Mouse (Mus musculus): ENCODE data around the gene Smg6. TPM values are rescaled to one million over a fixed set of nuclear protein-coding genes. Genes with fewer than 3 reads are reported as not detected.

Smg6 gene
- total RNA-seq, 2 experiments from 2014 or later: 16.0 to 17.5 TPM

- DNase-seq (ENCODE audit: low spot score): peak; percentile 28
- intact Hi-C loops (cut with DNase I): loop anchor here (5.0 kb wide), 1 partner anchor 241 kb away; the partner anchor contains the start of gene Hic1
These were observed 874 bp downstream of the Smg6 start for GRCm38 (mm10) chr11:74926388-74927005.

GRCm38 (mm10) chr11:74927236-74927725 lies 1.7 kb downstream of the Smg6 start:
- intact Hi-C loops (cut with DNase I): loop anchor here (5.0 kb wide), 1 partner anchor 240 kb away; the partner anchor contains the start of gene Hic1
- no peak for DNase-seq (ENCODE audit: low spot score)

GRCm38 (mm10) chr11:74929111-74929510 lies 3.5 kb downstream of the Smg6 start:
- DNase-seq (ENCODE audit: low spot score): no peak
- intact Hi-C loops (cut with DNase I): loop anchor here (5.0 kb wide), 1 partner anchor 238 kb away; the partner anchor contains the start of gene Hic1

- no peak for DNase-seq (ENCODE audit: low spot score)
- intact Hi-C loops (cut with DNase I): no loop called here
These were observed 4.8 kb downstream of the Smg6 start for GRCm38 (mm10) chr11:74930391-74930790.

- intact Hi-C loops (cut with DNase I): loop anchor here (1.0 to 5.0 kb wide), 3 partner anchors 36 to 346 kb away; no protein-coding TSS in a partner anchor
- no peak for DNase-seq (ENCODE audit: low spot score)
These were observed 20.7 kb downstream of the Smg6 start for GRCm38 (mm10) chr11:74946348-74946747.

- DNase-seq (ENCODE audit: low spot score): no peak
- intact Hi-C loops (cut with DNase I): no loop called here
These were observed 29.3 kb downstream of the Smg6 start for GRCm38 (mm10) chr11:74954901-74955300.

GRCm38 (mm10) chr11:74956006-74956405 lies 30.4 kb downstream of the Smg6 start:
- DNase-seq (ENCODE audit: low spot score): no peak
- intact Hi-C loops (cut with DNase I): no loop called here

- intact Hi-C loops (cut with DNase I): no loop called here
- DNase-seq (ENCODE audit: low spot score): no peak
These were observed 32.0 kb downstream of the Smg6 start for GRCm38 (mm10) chr11:74957600-74957999.

- intact Hi-C loops (cut with DNase I): no loop called here
- no peak for DNase-seq (ENCODE audit: low spot score)
These were observed 33.9 kb downstream of the Smg6 start for GRCm38 (mm10) chr11:74959501-74959900.

GRCm38 (mm10) chr11:74960031-74960551 lies 34.5 kb downstream of the Smg6 start:
- intact Hi-C loops (cut with DNase I): no loop called here
- no peak for DNase-seq (ENCODE audit: low spot score)

GRCm38 (mm10) chr11:74961953-74962352 lies 36.3 kb downstream of the Smg6 start:
- DNase-seq (ENCODE audit: low spot score): no peak
- intact Hi-C loops (cut with DNase I): no loop called here

- intact Hi-C loops (cut with DNase I): no loop called here
- no peak for DNase-seq (ENCODE audit: low spot score)
These were observed 37.3 kb downstream of the Smg6 start for GRCm38 (mm10) chr11:74962846-74963407.

GRCm38 (mm10) chr11:74965516-74965915 lies 39.9 kb downstream of the Smg6 start:
- intact Hi-C loops (cut with DNase I): no loop called here
- no peak for DNase-seq (ENCODE audit: low spot score)

GRCm38 (mm10) chr11:74973290-74974157 lies 47.9 kb downstream of the Smg6 start:
- intact Hi-C loops (cut with DNase I): no loop called here
- DNase-seq (ENCODE audit: low spot score): no peak

- DNase-seq (ENCODE audit: low spot score): no peak
- intact Hi-C loops (cut with DNase I): no loop called here
These were observed 49.0 kb downstream of the Smg6 start for GRCm38 (mm10) chr11:74974615-74975014.

GRCm38 (mm10) chr11:74976835-74977687 lies 51.4 kb downstream of the Smg6 start:
- intact Hi-C loops (cut with DNase I): no loop called here
- no peak for DNase-seq (ENCODE audit: low spot score)

- peak; percentile 73 for DNase-seq (ENCODE audit: low spot score)
- intact Hi-C loops (cut with DNase I): loop anchor here (1.0 to 5.0 kb wide), 3 partner anchors 34 to 189 kb away; no protein-coding TSS in a partner anchor
These were observed 55.8 kb downstream of the Smg6 start for GRCm38 (mm10) chr11:74981464-74981863.

- intact Hi-C loops (cut with DNase I): loop anchor here (5.0 kb wide), 1 partner anchor 35 kb away; no protein-coding TSS in a partner anchor
- no peak for DNase-seq (ENCODE audit: low spot score)
These were observed 56.6 kb downstream of the Smg6 start for GRCm38 (mm10) chr11:74982241-74982640.

- peak; percentile 9 for DNase-seq (ENCODE audit: low spot score)
- intact Hi-C loops (cut with DNase I): loop anchor here (2.0 to 5.0 kb wide), 2 partner anchors 25 to 59 kb away; no protein-coding TSS in a partner anchor
These were observed 62.5 kb downstream of the Smg6 start for GRCm38 (mm10) chr11:74988162-74988561.
